Comparison of ENCODE assay signal across 9 mouse cellular contexts in genomic region chr11:109495771-109496474, GRCm38 (mm10). TPM values are rescaled to one million over a fixed set of nuclear protein-coding genes. Genes with fewer than 3 reads are reported as not detected.
DNase-seq lines count a peak whose midpoint lies in the region; ATAC-seq lines count a peak whose summit lies in the region.
"Had no signal": no experiment of that assay in that cellular context is flagged by ENCODE, and none has a peak within 500 bp of the region (broad histone marks: within the 10 kb centered on the region; RNA-seq: fewer than 3 reads in every experiment).

No protein-coding gene starts in this region.

- no peak overlapping the region for H3K27ac ChIP-seq in lung, embryonic 16.5 days (ENCODE audit: low read length)
- H3K27ac ChIP-seq in intestine, embryonic 14.5 days (ENCODE audit: low read depth) = no peak overlapping the region
- H3K27ac ChIP-seq in liver, embryonic 13.5 days = peak overlapping the region; percentile 2; the same call in 1 of the 2 replicates
- H3K27ac ChIP-seq: hindbrain, postnatal 0 days had no signal

- no peaks in the 10 kb centered on the region for H3K9me3 ChIP-seq in lung, embryonic 16.5 days (ENCODE audit: control insufficient read depth, low read length)
- no peaks in the 10 kb centered on the region for H3K9me3 ChIP-seq in intestine, embryonic 14.5 days (ENCODE audit: control insufficient read depth, low read length)
- no peaks in the 10 kb centered on the region for H3K9me3 ChIP-seq in liver, embryonic 13.5 days (replicated peaks)

- H3K9ac ChIP-seq in lung, embryonic 16.5 days (ENCODE audit: low read length) = no peak overlapping the region
- H3K9ac ChIP-seq in intestine, embryonic 14.5 days (ENCODE audit: low read length) = no peak overlapping the region
- no peak overlapping the region for H3K9ac ChIP-seq in liver, embryonic 13.5 days

- ATAC-seq in lung, embryonic 16.5 days (ENCODE audit: low read depth) = peak; percentile 64
- ATAC-seq in intestine, embryonic 14.5 days (replicated peaks; ENCODE audit: low FRiP score, low TSS enrichment, low read depth) = 0 out of 2 replicates have a peak, but pooled peaks have one; percentile 34
- ATAC-seq in liver, embryonic 13.5 days (ENCODE audit: low read depth) = no peak
- ATAC-seq: hindbrain, postnatal 0 days had no signal

- peaks cover 18% of the 10 kb centered on the region for H3K4me1 ChIP-seq in lung, embryonic 16.5 days (replicated peaks; ENCODE audit: control insufficient read depth, insufficient read depth, low read length)
- peaks cover 7% of the 10 kb centered on the region for H3K4me1 ChIP-seq in intestine, embryonic 14.5 days (replicated peaks; ENCODE audit: control insufficient read depth, insufficient read depth, low read length)
- H3K4me1 ChIP-seq in liver, embryonic 13.5 days (replicated peaks) = peaks cover 74% of the 10 kb centered on the region

- peak overlapping the region; percentile 25; the same call in 1 of the 2 replicates for H3K4me2 ChIP-seq in lung, embryonic 16.5 days (ENCODE audit: low read depth, low read length)
- no peak overlapping the region for H3K4me2 ChIP-seq in intestine, embryonic 14.5 days (ENCODE audit: low read length)
- peak overlapping the region; percentile 22; the same call in 1 of the 2 replicates for H3K4me2 ChIP-seq in liver, embryonic 13.5 days

- H3K36me3 ChIP-seq in lung, embryonic 16.5 days (ENCODE audit: control insufficient read depth, insufficient read depth, low read length) = no peaks in the 10 kb centered on the region
- H3K36me3 ChIP-seq in intestine, embryonic 14.5 days (ENCODE audit: control insufficient read depth, insufficient read depth, low read length) = no peaks in the 10 kb centered on the region
- H3K36me3 ChIP-seq in liver, embryonic 13.5 days = no peaks in the 10 kb centered on the region

- no peaks in the 10 kb centered on the region for H3K27me3 ChIP-seq in lung, embryonic 16.5 days (ENCODE audit: control insufficient read depth, insufficient read depth, low read depth, low read length)
- H3K27me3 ChIP-seq in intestine, embryonic 14.5 days (replicated peaks; ENCODE audit: control insufficient read depth, insufficient read depth, low read length) = no peaks in the 10 kb centered on the region
- H3K27me3 ChIP-seq in liver, embryonic 13.5 days = no peaks in the 10 kb centered on the region

- no peak for DNase-seq in lung, postnatal 25 days (ENCODE audit: low spot score)
- DNase-seq in intestine, embryonic 14.5 days (ENCODE audit: low spot score) = no peak
- DNase-seq in liver, embryonic 13.5 days = no peak
- DNase-seq in thymus, postnatal 10 days (ENCODE audit: low spot score in 2 of 2) = peak; percentile 51 to 63
- DNase-seq in embryo, embryonic 10 days (ENCODE audit: low spot score) = no peak
- no peak for DNase-seq in gastrocnemius, postnatal 4 days (ENCODE audit: low spot score in 2 of 2)
- no peak for DNase-seq in testis, postnatal 14 days (ENCODE audit: low spot score)

- no peak overlapping the region for H3K4me3 ChIP-seq in lung, embryonic 16.5 days (ENCODE audit: low read length)
- no peak overlapping the region for H3K4me3 ChIP-seq in intestine, embryonic 14.5 days (ENCODE audit: low read depth, low read length)
- H3K4me3 ChIP-seq in liver, embryonic 13.5 days (replicated peaks) = no peak overlapping the region

- whole genome bisulfite sequencing in lung, embryonic 16.5 days = 28% methylated on average over 14 of the region's 14 CpGs
- 35% methylated on average over 14 of the region's 14 CpGs for WGBS in intestine, embryonic 14.5 days
- WGBS in liver, embryonic 13.5 days (ENCODE audit: insufficient replicate concordance) = 19% methylated on average over 14 of the region's 14 CpGs

RNA-seq across cellular contexts. Expression of gene Slc16a6, which starts 22.5 kb away (rescaled TPM):
- polyA plus RNA-seq in lung, embryonic 16.5 days (2015; fragmentation: Nextera tagmentation; extraction: Ambion mirVana) = 3.8 and 4.0 TPM in 2 replicates
- polyA plus RNA-seq in intestine, embryonic 14.5 days (2014; fragmentation: Nextera tagmentation; extraction: Ambion mirVana) = 7.1 and 7.3 TPM in 2 replicates
- polyA plus RNA-seq in liver, embryonic 13.5 days (2015; fragmentation: Nextera tagmentation; extraction: Ambion mirVana) = 47.0 and 51.9 TPM in 2 replicates
- total RNA-seq in gastrocnemius, postnatal 4 days (2021) = 10 to 100 TPM; 16.8 to 17.6 TPM

RNA-seq across cellular contexts. Expression of gene Arsg, which starts 22.7 kb away (rescaled TPM):
- 4.0 and 4.7 TPM in 2 replicates for polyA plus RNA-seq in lung, embryonic 16.5 days (2015; fragmentation: Nextera tagmentation; extraction: Ambion mirVana)
- 2.8 and 3.9 TPM in 2 replicates for polyA plus RNA-seq in intestine, embryonic 14.5 days (2014; fragmentation: Nextera tagmentation; extraction: Ambion mirVana)
- polyA plus RNA-seq in liver, embryonic 13.5 days (2015; fragmentation: Nextera tagmentation; extraction: Ambion mirVana) = 2.8 and 3.2 TPM in 2 replicates
- total RNA-seq in gastrocnemius, postnatal 4 days (2021) = 10 to 100 TPM; 11.3 to 12.4 TPM

Comparison
In these comparisons a context has a peak if more than half of its experiments do, and no peak if none do; other contexts are left out.
1. DNase-seq: peak in thymus, postnatal 10 days (2 of 2); none in lung, postnatal 25 days (single experiment), intestine, embryonic 14.5 days (single experiment), liver, embryonic 13.5 days (single experiment), embryo, embryonic 10 days (single experiment), gastrocnemius, postnatal 4 days (0 of 2) and testis, postnatal 14 days (single experiment).